Mouse (Mus musculus) CH12.LX (cell line): ENCODE measurements around the gene Tnrc6b. TPM values are rescaled to one million over a fixed set of nuclear protein-coding genes. Genes with fewer than 3 reads are reported as not detected.

ENCODE experiments used
- DNase-seq: peaks from one replicate; pipeline ENCODE4 v3.0.0-alpha.2; 2013; ENCODE audit errors: extremely low read depth
- H3K27ac ChIP-seq: 2 replicates; pipeline ENCODE4 v1.5.1; 2012; ENCODE audit warnings: low read depth, mild to moderate bottlenecking, control low read depth, moderate library complexity; ENCODE audit not compliant: insufficient read depth
- H3K27me3 ChIP-seq: replicated peaks from 2 replicates; pipeline ENCODE3; 2012; ENCODE audit warnings: inconsistent platforms
- H3K36me3 ChIP-seq, 2 experiments: replicated peaks in 1 of 2; 2 replicates each; pipeline versions ENCODE3 to v1.6.1; 2012; ENCODE audit warnings: inconsistent platforms in 1 of 2, low read length in 1 of 2, mild to moderate bottlenecking in 1 of 2, mixed read lengths in 1 of 2, moderate library complexity in 1 of 2; ENCODE audit not compliant: control insufficient read depth in 1 of 2, insufficient read depth in 1 of 2
- H3K4me1 ChIP-seq, 2 experiments: 2 replicates each; pipeline ENCODE4 v1.6.1; 2012; ENCODE audit warnings: inconsistent platforms in 1 of 2, moderate library complexity in 1 of 2; ENCODE audit not compliant: insufficient read depth in 2 of 2, control insufficient read depth in 1 of 2
- H3K4me2 ChIP-seq: 2 replicates; pipeline ENCODE4 v1.6.1; 2012; ENCODE audit warnings: low read depth, mild to moderate bottlenecking, control low read depth; ENCODE audit not compliant: poor library complexity, insufficient read depth, severe bottlenecking
- H3K4me3 ChIP-seq, 3 experiments: fragments of 150-350 bp in 1 of 3; sonication (generic) in 1 of 3; replicated peaks in 1 of 3; 2 replicates each; pipeline versions ENCODE3 to v1.5.1; 2011 to 2012; ENCODE audit warnings: low read depth in 2 of 3, low read length in 2 of 3, mild to moderate bottlenecking in 2 of 3, moderate library complexity in 2 of 3, control low read depth in 1 of 3, improper control_type of control experiment in 1 of 3, inconsistent platforms in 1 of 3, mixed read lengths in 1 of 3; ENCODE audit not compliant: poor library complexity in 1 of 3
- H3K79me2 ChIP-seq: replicated peaks from 2 replicates; pipeline ENCODE4 v1.6.1; 2012; ENCODE audit warnings: mild to moderate bottlenecking, moderate library complexity; ENCODE audit not compliant: control insufficient read depth, poor library complexity, insufficient read depth, severe bottlenecking; ENCODE audit errors: extremely low read depth
- H3K9ac ChIP-seq: 2 replicates; pipeline ENCODE4 v1.6.1; 2012; ENCODE audit warnings: low read depth, mild to moderate bottlenecking, control low read depth, moderate library complexity; ENCODE audit not compliant: insufficient read depth
- H3K9me3 ChIP-seq: replicated peaks from 2 replicates; pipeline ENCODE3; 2012; ENCODE audit warnings: low read length, inconsistent platforms, mixed read lengths
- BHLHE40 ChIP-seq: IDR thresholded peaks from 2 replicates; pipeline ENCODE4 v1.6.1; 2011; ENCODE audit warnings: mild to moderate bottlenecking, low read depth, low read length, improper control_type of control experiment
- CHD2 ChIP-seq: IDR thresholded peaks from 2 replicates; pipeline ENCODE4 v1.6.1; 2011; ENCODE audit warnings: low read length, improper control_type of control experiment
- CTCF ChIP-seq, 2 experiments: IDR thresholded peaks in 1 of 2; conservative IDR thresholded peaks in 1 of 2; 2 replicates each; pipeline ENCODE4 v1.5.1; 2011 to 2012; ENCODE audit warnings: low read depth in 2 of 2, low read length in 2 of 2, improper control_type of control experiment in 1 of 2, inconsistent platforms in 1 of 2, mild to moderate bottlenecking in 1 of 2, moderate library complexity in 1 of 2
- ETS1 ChIP-seq: conservative IDR thresholded peaks from 2 replicates; pipeline ENCODE4 v1.6.1; 2012; ENCODE audit warnings: low read depth, mild to moderate bottlenecking, inconsistent platforms, low read length, improper control_type of control experiment, moderate library complexity
- MAX ChIP-seq: IDR thresholded peaks from 2 replicates; pipeline ENCODE4 v1.6.1; 2011; ENCODE audit warnings: low read length, improper control_type of control experiment
- MAZ ChIP-seq: IDR thresholded peaks from 2 replicates; pipeline ENCODE4 v1.6.1; 2012; ENCODE audit warnings: low read depth, mild to moderate bottlenecking, inconsistent platforms, low read length, improper control_type of control experiment, moderate library complexity
- MXI1 ChIP-seq: IDR thresholded peaks from 2 replicates; pipeline ENCODE4 v1.6.1; 2011; ENCODE audit warnings: mild to moderate bottlenecking, low read depth, low read length, improper control_type of control experiment
- MYC ChIP-seq: IDR thresholded peaks from 2 replicates; pipeline ENCODE4 v1.6.1; 2011; ENCODE audit warnings: low read depth, mild to moderate bottlenecking, improper control_type of control experiment, low read length
- PAX5 ChIP-seq: IDR thresholded peaks from 2 replicates; pipeline ENCODE4 v1.6.1; 2012; ENCODE audit warnings: low read length, inconsistent platforms, mixed read lengths
- POLR2AphosphoS2 ChIP-seq: IDR thresholded peaks from 2 replicates; pipeline ENCODE4 v1.6.1; 2011; ENCODE audit warnings: low read depth, low read length, improper control_type of control experiment
- RCOR1 ChIP-seq: conservative IDR thresholded peaks from 2 replicates; pipeline ENCODE4 v1.6.1; 2012; ENCODE audit warnings: low read depth, mild to moderate bottlenecking, inconsistent platforms, low read length, improper control_type of control experiment
- SMC3 ChIP-seq: IDR thresholded peaks from 2 replicates; pipeline ENCODE4 v1.6.1; 2011; ENCODE audit warnings: low read depth, low read length, improper control_type of control experiment
- TCF12 ChIP-seq: IDR thresholded peaks from 2 replicates; pipeline ENCODE4 v1.6.1; 2014; ENCODE audit warnings: low read depth, mild to moderate bottlenecking, inconsistent platforms, low read length, improper control_type of control experiment
- UBTF ChIP-seq: IDR thresholded peaks from 2 replicates; pipeline ENCODE4 v1.6.1; 2012; ENCODE audit warnings: low read depth, mild to moderate bottlenecking, inconsistent platforms, low read length, improper control_type of control experiment, moderate library complexity
- USF1 ChIP-seq: IDR thresholded peaks from 2 replicates; pipeline ENCODE4 v1.6.1; 2014; ENCODE audit warnings: low read depth, mild to moderate bottlenecking, inconsistent platforms, low read length, improper control_type of control experiment
- ZNF384 ChIP-seq: IDR thresholded peaks from 2 replicates; pipeline ENCODE4 v1.6.1; 2012; ENCODE audit warnings: low read depth, low read length, improper control_type of control experiment, inconsistent platforms
- dilution Hi-C: fragments of 300-500 bp; cut with MboI; formaldehyde crosslinking; loops from 2 replicates; pipeline ENCODE4 v1.14.3; 2020; ENCODE audit warnings: low sequenced_read_pairs; ENCODE audit not compliant: extremely low pct_unique_long_range_greater_than_20kb, extremely low pct_ligation_motif_present
- in situ Hi-C: fragments of 300-500 bp; cut with MboI; formaldehyde crosslinking; loops from 3 replicates; pipeline ENCODE4 v1.14.3; 2019; ENCODE audit warnings: low sequenced_read_pairs, low pct_ligation_motif_present, low pct_unique_long_range_greater_than_20kb, mixed read lengths
- polyA plus RNA-seq: library from polyadenylated mRNA; unstranded; fragments of >175 nt; gene quantifications from 2 replicates; pipeline ENCODE4 v1.2.1, GENCODE M21; 2012; ENCODE audit warnings: low read depth; ENCODE audit not compliant: insufficient read length
- total RNA-seq, 2 experiments: library from RNA; depleted of rRNA; stranded (reverse); fragments of 300-350 nt in 1 of 2; fragments of >200 nt in 1 of 2; gene quantifications; 2 replicates each; pipeline ENCODE4 v1.2.3; 2012 to 2014

The Tnrc6b gene
- total and polyA plus RNA-seq, 3 experiments, result 6.0 to 17.1 (median 16.1) TPM

DNA sequence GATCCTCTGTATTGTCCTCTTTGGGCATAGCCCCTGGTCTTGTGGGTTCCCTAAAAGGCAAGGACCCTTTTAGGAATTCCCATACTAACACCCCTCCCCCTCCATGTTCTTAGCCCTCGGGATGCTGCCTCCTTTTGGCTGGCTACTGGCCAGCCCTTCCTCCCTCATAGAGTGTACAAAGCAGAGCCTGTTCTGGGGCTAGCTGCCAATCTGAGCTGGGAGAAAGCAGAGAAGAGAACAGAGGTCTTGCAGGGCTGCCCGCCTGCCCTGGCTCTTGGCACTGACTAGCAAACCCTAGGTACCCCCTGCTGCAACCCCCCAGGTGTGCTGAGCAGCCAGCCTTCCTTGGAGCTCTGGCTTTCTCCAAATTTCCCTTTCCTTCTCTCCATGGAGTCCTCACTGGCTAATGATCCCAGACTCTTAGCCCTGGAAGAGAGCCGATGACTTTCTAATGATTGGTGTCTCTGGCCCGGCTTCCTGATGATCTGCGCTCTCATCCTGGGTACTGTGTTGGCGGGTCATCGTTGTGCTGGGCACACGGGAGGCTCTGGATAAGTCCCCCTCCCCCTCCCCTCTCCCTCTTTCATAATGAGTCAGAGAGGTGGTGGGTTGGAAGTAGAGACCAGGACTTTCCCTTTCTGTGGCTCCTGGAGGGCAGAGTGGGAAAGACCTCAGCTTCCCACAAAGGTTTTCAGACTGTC lies 31.4 kb upstream of the Tnrc6b start:
- Histone ChIP-seq H3K36me3 (no peaks in the 10 kb centered on the region), H3K4me2 (no peak overlapping the region), H3K27me3 (no peaks in the 10 kb centered on the region), H3K9me3 (no peaks in the 10 kb centered on the region), H3K27ac (no peak overlapping the region), H3K4me1 (peaks cover 27 to 98% of the 10 kb centered on the region in 2 experiments), H3K9ac (no peak overlapping the region), H3K4me3 (no peak overlapping the region), H3K79me2 (no peaks in the 10 kb centered on the region)
- TF ChIP-seq USF1 (no peak), POLR2AphosphoS2 (no peak), UBTF (no peak), MXI1 (no peak), PAX5 (no peak), CHD2 (no peak), MAZ (no peak), CTCF (conservative IDR thresholded peaks at IDR 0.05 in 1 of 2, IDR thresholded peaks at IDR 0.05 in 1 of 2; ENCODE audit: low read depth in 2 of 2, low read length in 2 of 2) (no peak), MYC (no peak), RCOR1 (no peak), TCF12 (no peak), BHLHE40 (no peak), ZNF384 (no peak)
- DNase-seq, result no peak
- dilution Hi-C loops, result no loop called here
- in situ Hi-C loops, result loop anchor here (5.0 kb wide), 1 partner anchor 42 kb away; no protein-coding TSS in a partner anchor

DNA sequence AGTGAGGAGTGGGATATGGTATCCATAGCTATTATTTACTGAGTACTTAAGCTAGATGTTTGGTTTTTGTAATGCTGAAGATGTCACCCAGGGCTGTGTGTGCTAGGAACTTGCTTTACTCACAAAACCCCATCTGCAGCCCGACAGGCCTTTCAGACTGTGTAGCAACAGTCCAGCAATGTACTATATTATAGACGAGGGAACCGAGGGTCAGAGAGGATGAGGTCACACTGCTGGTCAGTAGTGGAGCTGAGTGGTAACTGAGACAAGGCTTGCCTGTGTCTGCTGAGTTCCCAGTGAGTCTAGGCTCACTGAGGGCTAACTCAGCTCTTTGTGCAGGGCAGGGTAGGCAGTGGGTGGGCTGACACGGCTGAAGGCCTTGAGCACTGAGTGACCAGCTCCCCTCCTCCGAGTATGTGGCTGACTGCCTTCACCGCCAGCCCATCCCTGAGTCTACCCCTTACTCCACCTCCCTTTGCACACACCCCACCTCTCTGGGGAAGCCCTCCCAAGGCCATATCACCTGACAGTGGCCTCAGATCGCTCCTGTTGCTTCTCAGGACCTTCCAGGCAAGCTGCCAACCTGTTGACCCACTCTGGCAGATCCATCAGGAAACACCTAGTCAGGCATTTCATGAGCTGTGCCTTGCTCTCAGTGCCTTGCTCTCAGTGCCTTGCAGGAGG lies 30.6 kb upstream of the Tnrc6b start:
- no peaks in the 10 kb centered on the region for H3K9me3 ChIP-seq
- H3K27ac ChIP-seq, result no peak overlapping the region
- no peak for DNase-seq
- no peaks in the 10 kb centered on the region for H3K36me3 ChIP-seq
- no peaks in the 10 kb centered on the region for H3K79me2 ChIP-seq
- no peak overlapping the region for H3K9ac ChIP-seq
- in situ Hi-C loops (loop anchor here (5.0 kb wide), 1 partner anchor 43 kb away; no protein-coding TSS in a partner anchor), dilution Hi-C loops (no loop called here)
- H3K4me2 ChIP-seq, result no peak overlapping the region
- H3K4me1 ChIP-seq, result peaks cover 22 to 96% of the 10 kb centered on the region in 2 experiments
- no peak for TF ChIP-seq ETS1
- TF ChIP-seq SMC3, result no peak
- no peak for TF ChIP-seq TCF12
- TF ChIP-seq CHD2, result no peak
- TF ChIP-seq MAX, result no peak
- H3K4me3 ChIP-seq, result peak overlapping the region in 1 of 3 experiments; percentile 36
- H3K27me3 ChIP-seq, result no peaks in the 10 kb centered on the region
